Mouse (Mus musculus): Measurements from ENCODE around the gene Eif2b3. TPM values are rescaled to one million over a fixed set of nuclear protein-coding genes. Genes with fewer than 3 reads are reported as not detected.

The Eif2b3 gene
- polyA plus RNA-seq, 1 experiment from 2014 or later, result 37.7 TPM

DNA sequence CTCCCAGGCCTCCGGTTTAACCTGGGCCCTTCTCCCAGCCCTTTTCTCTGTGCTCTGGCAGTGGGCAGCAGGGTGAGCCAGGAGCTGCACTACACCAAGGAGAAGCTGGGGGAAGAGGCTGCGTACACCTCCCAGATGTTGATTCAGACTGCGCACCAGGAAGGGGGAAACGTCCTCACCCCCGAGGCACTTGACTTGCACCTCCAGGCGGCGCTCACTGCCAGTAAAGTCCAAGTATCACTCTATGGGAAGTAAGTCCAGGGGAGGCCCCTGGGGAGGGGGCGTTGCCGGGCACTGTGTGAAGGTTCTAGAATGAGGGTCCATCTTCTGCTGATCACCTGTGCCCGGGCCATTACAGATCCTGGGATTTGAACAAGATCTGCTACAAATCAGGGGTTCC is 85.5 kb downstream of the Eif2b3 start:
- Histone ChIP-seq H3K9ac (no peak overlapping the region), H3K4me3 (replicated peaks) (no peak overlapping the region), H3K36me3 (no peaks in the 10 kb centered on the region), H3K4me2 (replicated peaks) (no peak overlapping the region), H3K27ac (no peak overlapping the region), H3K4me1 (replicated peaks) (no peaks in the 10 kb centered on the region), H3K27me3 (replicated peaks) (no peaks in the 10 kb centered on the region), H3K9me3 (no peaks in the 10 kb centered on the region)
- WGBS, result 77% methylated on average over 10 of the region's 10 CpGs
- no peak for ATAC-seq

DNA sequence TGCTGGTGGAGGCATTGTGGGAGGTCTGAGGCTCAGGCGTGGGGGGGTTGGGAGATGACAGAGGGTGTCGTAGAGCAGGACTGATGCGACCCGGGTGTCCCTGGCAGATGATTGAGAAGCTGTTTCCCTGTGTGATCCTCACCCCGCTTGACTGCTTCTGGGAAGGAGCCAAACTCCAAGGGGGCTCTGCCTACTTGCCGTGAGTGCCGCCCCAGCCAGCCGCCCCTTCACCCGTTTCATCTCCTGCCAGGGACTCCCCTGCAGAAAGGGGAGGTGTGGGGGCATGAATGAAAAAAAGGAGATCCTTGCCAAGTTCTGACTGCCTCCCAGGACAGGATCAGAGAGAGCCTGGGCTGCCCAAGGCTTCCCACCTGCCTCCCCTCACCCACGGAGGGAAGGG is 85.9 kb downstream of the Eif2b3 start:
- Histone ChIP-seq H3K4me1 (replicated peaks) (no peaks in the 10 kb centered on the region), H3K4me3 (replicated peaks) (no peak overlapping the region), H3K4me2 (replicated peaks) (no peak overlapping the region), H3K27me3 (replicated peaks) (no peaks in the 10 kb centered on the region), H3K27ac (no peak overlapping the region), H3K36me3 (no peaks in the 10 kb centered on the region), H3K9me3 (no peaks in the 10 kb centered on the region), H3K9ac (no peak overlapping the region)
- ATAC-seq, result no peak
- WGBS, result 74% methylated on average over 10 of the region's 10 CpGs

DNA sequence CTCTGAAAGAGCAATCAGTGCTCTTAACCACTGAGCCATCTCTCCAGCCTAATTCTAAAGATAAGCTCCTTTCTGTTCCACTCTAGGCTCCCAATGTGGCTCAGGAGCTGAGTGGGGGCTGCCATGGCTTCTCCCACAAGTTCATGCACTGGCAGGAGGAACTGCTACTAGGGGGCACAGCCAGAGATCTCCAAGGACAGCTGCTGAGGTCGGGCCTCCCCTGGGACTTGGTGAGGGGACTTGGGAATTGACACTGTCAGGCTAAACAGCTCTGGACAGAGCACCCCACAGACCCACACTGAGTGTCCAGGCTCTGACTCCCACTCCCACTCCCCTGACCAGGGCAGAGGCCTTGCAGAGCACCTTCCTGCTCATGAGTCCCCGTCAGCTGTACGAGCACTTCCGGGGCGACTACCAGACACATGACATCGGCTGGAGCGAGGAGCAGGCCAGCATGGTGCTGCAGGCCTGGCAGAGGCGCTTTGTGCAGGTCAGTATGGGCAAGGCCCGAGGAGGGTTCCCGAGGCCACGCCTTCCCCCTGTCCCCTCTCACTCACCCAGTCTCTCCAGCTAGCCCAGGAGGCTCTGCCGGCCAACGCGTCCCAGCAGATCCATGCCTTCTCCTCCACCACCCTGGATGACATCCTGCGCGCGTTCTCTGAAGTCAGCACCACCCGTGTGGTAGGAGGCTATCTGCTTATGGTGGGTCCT is 88.8 kb downstream of the Eif2b3 start:
- no peak overlapping the region for H3K4me3 ChIP-seq (replicated peaks)
- no peaks in the 10 kb centered on the region for H3K36me3 ChIP-seq
- no peak overlapping the region for H3K9ac ChIP-seq
- H3K9me3 ChIP-seq, result no peaks in the 10 kb centered on the region
- WGBS, result 89% methylated on average over 18 of the region's 18 CpGs
- H3K27me3 ChIP-seq (replicated peaks), result no peaks in the 10 kb centered on the region
- ATAC-seq, result no peak
- no peak overlapping the region for H3K4me2 ChIP-seq (replicated peaks)
- H3K27ac ChIP-seq, result no peak overlapping the region
- no peaks in the 10 kb centered on the region for H3K4me1 ChIP-seq (replicated peaks)

DNA sequence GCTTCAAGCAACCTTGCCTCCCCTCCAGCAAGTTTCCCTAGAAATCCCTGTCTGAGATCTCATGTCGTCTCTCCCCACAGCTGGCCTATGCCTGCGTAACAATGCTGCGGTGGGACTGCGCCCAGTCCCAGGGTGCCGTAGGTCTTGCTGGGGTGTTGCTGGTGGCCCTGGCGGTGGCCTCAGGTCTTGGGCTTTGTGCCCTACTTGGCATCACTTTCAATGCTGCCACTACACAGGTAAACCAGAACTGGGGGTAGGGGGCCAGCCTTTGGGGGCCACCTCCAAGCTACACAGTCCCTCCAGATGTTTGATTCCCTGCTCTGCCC is 89.3 kb downstream of the Eif2b3 start:
- no peak for ATAC-seq
- no peaks in the 10 kb centered on the region for H3K4me1 ChIP-seq (replicated peaks)
- H3K27ac ChIP-seq, result no peak overlapping the region
- no peak overlapping the region for H3K9ac ChIP-seq
- no peak overlapping the region for H3K4me3 ChIP-seq (replicated peaks)
- no peaks in the 10 kb centered on the region for H3K27me3 ChIP-seq (replicated peaks)
- no peak overlapping the region for H3K4me2 ChIP-seq (replicated peaks)
- WGBS, result 90% methylated on average over 6 of the region's 6 CpGs
- no peaks in the 10 kb centered on the region for H3K9me3 ChIP-seq
- H3K36me3 ChIP-seq, result no peaks in the 10 kb centered on the region

DNA sequence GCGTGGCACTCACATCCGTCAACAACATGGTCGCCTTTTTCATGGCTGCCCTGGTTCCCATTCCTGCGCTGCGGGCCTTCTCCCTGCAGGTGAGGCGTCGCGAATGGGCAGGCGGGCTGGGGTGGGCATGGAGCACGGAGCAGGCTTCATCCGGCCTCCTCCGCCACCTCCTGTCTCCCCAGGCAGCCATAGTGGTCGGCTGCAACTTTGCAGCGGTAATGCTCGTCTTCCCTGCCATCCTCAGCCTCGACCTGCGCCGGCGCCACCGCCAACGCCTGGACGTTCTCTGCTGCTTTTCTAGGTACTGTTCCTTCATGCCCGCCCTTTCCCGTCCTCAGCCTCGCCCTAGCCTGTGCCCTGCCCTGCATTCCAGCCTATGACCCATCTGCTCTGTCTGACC is 90.1 kb downstream of the Eif2b3 start:
- Histone ChIP-seq H3K4me1 (replicated peaks) (no peaks in the 10 kb centered on the region), H3K36me3 (no peaks in the 10 kb centered on the region), H3K27ac (no peak overlapping the region), H3K9ac (no peak overlapping the region), H3K4me2 (replicated peaks) (no peak overlapping the region), H3K27me3 (replicated peaks) (no peaks in the 10 kb centered on the region), H3K4me3 (replicated peaks) (no peak overlapping the region), H3K9me3 (no peaks in the 10 kb centered on the region)
- WGBS, result 91% methylated on average over 25 of the region's 25 CpGs
- no peak for ATAC-seq

DNA sequence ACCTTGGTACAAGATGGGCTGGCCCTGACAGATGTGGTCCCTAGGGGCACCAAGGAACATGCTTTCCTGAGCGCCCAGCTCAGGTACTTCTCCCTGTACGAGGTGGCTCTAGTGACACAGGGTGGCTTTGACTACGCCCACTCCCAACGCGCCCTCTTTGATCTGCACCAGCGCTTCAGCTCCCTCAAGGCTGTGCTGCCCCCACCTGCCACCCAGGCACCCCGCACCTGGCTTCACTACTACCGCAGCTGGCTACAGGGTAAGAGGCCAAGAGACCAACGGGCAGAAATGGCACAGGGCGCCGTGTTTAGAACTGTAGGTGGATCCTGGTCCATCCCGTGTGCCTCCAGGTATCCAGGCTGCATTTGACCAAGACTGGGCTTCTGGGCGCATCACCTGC is 91.0 kb downstream of the Eif2b3 start:
- no peak overlapping the region for H3K9ac ChIP-seq
- ATAC-seq, result no peak
- H3K4me1 ChIP-seq (replicated peaks), result no peaks in the 10 kb centered on the region
- no peaks in the 10 kb centered on the region for H3K9me3 ChIP-seq
- H3K27me3 ChIP-seq (replicated peaks), result no peaks in the 10 kb centered on the region
- H3K36me3 ChIP-seq, result no peaks in the 10 kb centered on the region
- no peak overlapping the region for H3K4me2 ChIP-seq (replicated peaks)
- no peak overlapping the region for H3K4me3 ChIP-seq (replicated peaks)
- H3K27ac ChIP-seq, result no peak overlapping the region
- WGBS, result 93% methylated on average over 13 of the region's 13 CpGs

DNA sequence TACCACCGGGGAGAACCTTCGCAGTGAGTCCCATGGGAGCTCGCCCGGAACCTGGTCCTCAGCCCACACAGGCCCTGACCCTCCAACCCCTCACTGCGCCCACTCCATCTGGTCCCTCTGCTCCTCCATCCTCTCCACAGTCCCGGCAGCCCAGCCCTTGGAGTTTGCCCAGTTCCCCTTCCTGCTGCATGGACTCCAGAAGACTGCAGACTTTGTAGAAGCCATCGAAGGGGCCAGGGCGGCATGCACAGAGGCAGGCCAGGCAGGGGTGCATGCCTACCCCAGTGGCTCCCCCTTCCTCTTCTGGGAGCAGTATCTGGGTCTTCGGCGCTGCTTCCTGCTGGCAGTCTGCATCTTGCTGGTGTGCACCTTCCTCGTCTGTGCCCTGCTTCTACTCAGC is 91.8 kb downstream of the Eif2b3 start:
- H3K36me3 ChIP-seq, result no peaks in the 10 kb centered on the region
- 92% methylated on average over 11 of the region's 11 CpGs for WGBS
- no peak overlapping the region for H3K9ac ChIP-seq
- H3K27me3 ChIP-seq (replicated peaks), result no peaks in the 10 kb centered on the region
- ATAC-seq, result no peak
- H3K27ac ChIP-seq, result no peak overlapping the region
- H3K4me3 ChIP-seq (replicated peaks), result no peak overlapping the region
- no peak overlapping the region for H3K4me2 ChIP-seq (replicated peaks)
- H3K9me3 ChIP-seq, result no peaks in the 10 kb centered on the region
- no peaks in the 10 kb centered on the region for H3K4me1 ChIP-seq (replicated peaks)

DNA sequence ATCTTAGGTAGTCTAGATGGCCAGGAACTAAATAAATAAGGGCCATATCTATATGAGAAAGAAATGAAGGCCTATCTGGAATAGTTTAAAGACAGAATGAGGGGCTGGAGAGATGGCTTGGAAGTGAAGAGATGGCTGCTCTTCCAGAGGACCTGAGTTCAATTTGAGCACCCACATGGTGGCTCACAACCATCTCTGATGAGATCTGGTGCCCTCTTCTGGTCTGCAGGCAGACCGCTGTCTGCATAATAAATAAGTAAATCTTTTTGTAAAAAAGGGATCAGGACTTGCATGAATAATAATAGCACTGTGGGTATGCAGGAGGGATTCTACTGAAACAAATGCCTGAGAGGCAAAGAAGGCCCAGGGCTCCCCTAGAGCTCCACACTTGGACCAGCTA is 94.0 kb downstream of the Eif2b3 start:
- ATAC-seq, result no peak

DNA sequence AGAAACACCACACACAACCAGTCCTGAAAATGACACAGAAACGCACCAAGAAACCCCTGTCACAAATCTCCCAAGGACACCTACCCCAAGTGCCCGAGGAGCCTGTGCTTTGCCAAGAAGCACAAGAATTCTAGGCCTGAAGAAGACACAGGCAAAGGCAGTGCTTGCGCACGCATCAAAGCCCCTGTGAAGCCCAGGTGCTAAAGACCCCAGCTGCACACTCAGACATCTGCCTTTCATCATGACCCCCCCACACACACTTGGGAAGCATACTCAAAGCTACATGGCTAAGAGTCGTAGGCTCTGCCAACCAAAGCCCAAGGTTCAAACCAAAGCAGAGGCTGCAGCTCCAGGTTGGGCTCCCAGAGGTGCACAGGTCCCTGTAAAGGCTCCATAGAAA is 96.4 kb downstream of the Eif2b3 start:
- no peak for ATAC-seq
- Histone ChIP-seq H3K27ac (no peak overlapping the region), H3K9me3 (no peaks in the 10 kb centered on the region), H3K4me2 (replicated peaks) (no peak overlapping the region), H3K36me3 (no peaks in the 10 kb centered on the region), H3K4me1 (replicated peaks) (no peaks in the 10 kb centered on the region), H3K9ac (no peak overlapping the region), H3K4me3 (replicated peaks) (no peak overlapping the region), H3K27me3 (replicated peaks) (no peaks in the 10 kb centered on the region)
- WGBS, result 84% methylated on average over 5 of the region's 5 CpGs

More for the DNA sequence above, 94.0 kb downstream of the Eif2b3 start:
- H3K4me3 ChIP-seq (replicated peaks), result no peak overlapping the region
- H3K36me3 ChIP-seq, result no peaks in the 10 kb centered on the region
- no peaks in the 10 kb centered on the region for H3K4me1 ChIP-seq (replicated peaks)
- WGBS, result 94% methylated on average over 1 of the region's 1 CpGs
- H3K27ac ChIP-seq, result no peak overlapping the region
- no peaks in the 10 kb centered on the region for H3K9me3 ChIP-seq
- H3K4me2 ChIP-seq (replicated peaks), result no peak overlapping the region
- H3K9ac ChIP-seq, result no peak overlapping the region
- H3K27me3 ChIP-seq (replicated peaks), result no peaks in the 10 kb centered on the region

DNA sequence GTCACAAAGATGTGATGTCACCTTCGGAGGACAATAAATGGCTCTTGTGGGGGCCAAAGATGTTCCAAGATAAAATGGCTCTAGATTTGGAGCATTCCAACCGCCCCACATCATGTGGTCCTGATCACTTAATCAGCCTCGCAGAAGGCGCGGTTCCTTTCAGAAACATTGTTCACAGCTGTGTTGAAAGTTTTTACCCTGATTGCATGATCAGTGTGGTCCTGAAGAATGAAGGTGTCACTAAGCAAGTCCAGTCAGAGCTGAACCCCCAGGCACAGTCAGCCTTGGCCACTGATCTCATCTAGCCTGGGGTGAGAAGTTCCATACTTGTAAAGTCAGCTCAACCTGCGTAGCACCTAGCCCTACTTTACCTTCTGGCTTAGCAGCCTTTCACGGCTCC is 98.7 kb downstream of the Eif2b3 start:
- no peaks in the 10 kb centered on the region for H3K36me3 ChIP-seq
- no peak for ATAC-seq
- H3K4me1 ChIP-seq (replicated peaks), result peaks cover 8% of the 10 kb centered on the region; the same call in 1 of the 2 replicates
- H3K9ac ChIP-seq, result no peak overlapping the region
- no peak overlapping the region for H3K4me2 ChIP-seq (replicated peaks)
- no peak overlapping the region for H3K27ac ChIP-seq
- no peak overlapping the region for H3K4me3 ChIP-seq (replicated peaks)
- H3K27me3 ChIP-seq (replicated peaks), result no peaks in the 10 kb centered on the region
- H3K9me3 ChIP-seq, result no peaks in the 10 kb centered on the region
- WGBS, result 92% methylated on average over 7 of the region's 7 CpGs

DNA sequence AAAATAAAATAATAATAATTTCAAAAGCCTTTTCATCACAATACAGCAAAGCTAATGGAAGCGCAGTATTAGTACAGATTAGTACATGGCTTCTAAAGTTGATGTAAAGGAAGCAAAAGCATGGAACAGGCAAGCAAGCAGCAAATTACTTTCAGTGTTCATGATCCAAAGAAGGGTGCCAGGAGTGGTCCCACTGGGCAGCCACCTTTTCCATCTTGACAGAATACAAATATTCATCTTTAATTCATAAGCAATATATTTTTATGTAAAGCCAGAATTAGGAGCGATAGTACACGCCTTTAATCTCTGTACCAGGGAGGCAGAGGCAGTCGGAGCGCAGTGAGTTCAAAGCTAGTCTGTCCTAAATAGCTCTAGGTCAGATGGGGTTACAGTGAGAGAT is 100.4 kb downstream of the Eif2b3 start:
- no peaks in the 10 kb centered on the region for H3K36me3 ChIP-seq
- peak overlapping the region; percentile 100 for H3K4me2 ChIP-seq (replicated peaks)
- H3K9ac ChIP-seq, result peak overlapping the region; percentile 54
- H3K27me3 ChIP-seq (replicated peaks), result no peaks in the 10 kb centered on the region
- ATAC-seq, result no peak
- peak overlapping the region; percentile 69 for H3K4me3 ChIP-seq (replicated peaks)
- no peaks in the 10 kb centered on the region for H3K9me3 ChIP-seq
- 78% methylated on average over 5 of the region's 5 CpGs for WGBS
- peaks cover 12% of the 10 kb centered on the region for H3K4me1 ChIP-seq (replicated peaks)
- peak overlapping the region; percentile 86 for H3K27ac ChIP-seq

DNA sequence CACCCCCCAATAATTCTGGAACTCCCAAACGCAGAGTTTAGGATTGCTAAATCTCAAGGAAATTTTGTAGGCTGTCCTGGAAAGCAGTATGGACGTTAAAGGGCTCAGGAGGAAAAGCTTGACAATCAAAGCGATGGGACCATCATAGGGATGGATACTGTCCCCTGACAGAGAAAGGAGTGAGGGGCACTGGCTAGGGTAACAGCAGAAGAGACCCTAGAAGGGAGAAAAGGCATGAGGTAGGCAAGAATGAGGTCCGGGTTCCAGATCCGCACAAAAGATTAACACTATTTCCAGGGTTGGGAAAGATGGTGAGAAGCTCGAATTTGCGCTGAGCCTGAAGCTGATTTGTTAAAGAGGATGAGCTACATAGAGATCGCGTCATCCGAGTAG is 100.8 kb downstream of the Eif2b3 start:
- no peaks in the 10 kb centered on the region for H3K27me3 ChIP-seq (replicated peaks)
- peaks cover 16% of the 10 kb centered on the region for H3K4me1 ChIP-seq (replicated peaks)
- no peaks in the 10 kb centered on the region for H3K9me3 ChIP-seq
- peak overlapping the region; percentile 69 for H3K4me3 ChIP-seq (replicated peaks)
- peak overlapping the region; percentile 100 for H3K4me2 ChIP-seq (replicated peaks)
- ATAC-seq, result peak; percentile 29; the same call in 1 of the 2 replicates
- H3K36me3 ChIP-seq, result no peaks in the 10 kb centered on the region
- H3K9ac ChIP-seq, result peak overlapping the region; percentile 54
- peak overlapping the region; percentile 86 for H3K27ac ChIP-seq
- WGBS, result 4% methylated on average over 10 of the region's 10 CpGs
